Mouse (Mus musculus) liver, embryonic 11.5 days (tissue): ENCODE results near the gene Gm42906. TPM values are rescaled to one million over a fixed set of nuclear protein-coding genes. Genes with fewer than 3 reads are reported as not detected.
A peak's percentile ranks its signal among the peaks of the same experiment; 100 is the strongest.

Source experiments
- ATAC-seq: fragments of 200-750 bp; cut with Nextera tagmentation; replicated peaks from 2 replicates; pipeline ENCODE4 v1.8.0; 2017; ENCODE audit warnings: moderate number of reproducible peaks, mild to moderate bottlenecking, moderate TSS enrichment, moderate library complexity; ENCODE audit not compliant: low FRiP score
- DNase-seq: peaks from one replicate; pipeline ENCODE4 v3.0.0-alpha.2; 2017; ENCODE audit warnings: low spot score
- H3K27ac ChIP-seq: fragments of 300-500 bp; sonication (generic); 2 replicates; pipeline ENCODE4 v1.5.1; 2014; ENCODE audit warnings: mild to moderate bottlenecking, low read depth, low read length, control low read depth
- H3K27me3 ChIP-seq: fragments of 300-500 bp; sonication (generic); replicated peaks from 2 replicates; pipeline ENCODE4 v1.6.1; 2014; ENCODE audit warnings: low read length, mixed read lengths; ENCODE audit not compliant: control insufficient read depth, insufficient read depth
- H3K36me3 ChIP-seq: fragments of 300-500 bp; sonication (generic); 2 replicates; pipeline ENCODE4 v1.6.1; 2014; ENCODE audit warnings: mild to moderate bottlenecking, low read length, moderate library complexity, mixed read lengths; ENCODE audit not compliant: control insufficient read depth, insufficient read depth
- H3K4me1 ChIP-seq: fragments of 300-500 bp; sonication (generic); replicated peaks from 2 replicates; pipeline ENCODE4 v1.6.1; 2014; ENCODE audit warnings: low read length, mixed read lengths; ENCODE audit not compliant: control insufficient read depth, insufficient read depth
- H3K4me2 ChIP-seq: fragments of 300-500 bp; sonication (generic); 2 replicates; pipeline ENCODE4 v1.6.1; 2014; ENCODE audit warnings: mild to moderate bottlenecking, control low read depth, moderate library complexity
- H3K4me3 ChIP-seq: fragments of 300-500 bp; sonication (generic); 2 replicates; pipeline ENCODE4 v1.5.1; 2014; ENCODE audit warnings: low read depth, low read length, control low read depth
- H3K9ac ChIP-seq: fragments of 300-500 bp; sonication (generic); 2 replicates; pipeline ENCODE4 v1.6.1; 2014; ENCODE audit warnings: low read depth, low read length, control low read depth
- H3K9me3 ChIP-seq: fragments of 300-500 bp; sonication (generic); 2 replicates; pipeline ENCODE4 v1.6.1; 2016; ENCODE audit warnings: low read length, inconsistent platforms, mixed read lengths; ENCODE audit not compliant: control insufficient read depth
- WGBS: fragments of 180-500 bp; shearing (Covaris S2); extraction: QIAGEN DNeasy Blood & Tissue Kit; methylation state at CpG from one replicate; pipeline ENCODE4 v1.1.7; 2014; 5-methylcytosine and 5-hydroxymethylcytosine counted together
- polyA plus RNA-seq: library from polyadenylated mRNA; unstranded; fragments of >200 nt; fragmentation: Nextera tagmentation; extraction: Ambion mirVana; gene quantifications from 2 replicates; pipeline ENCODE4 v1.2.1, GENCODE M21; 2014

Gene Gm42906
- polyA plus RNA-seq, 1 experiment from 2014 or later = not detected

GRCm38 (mm10) chr5:151246287-151246686 is 181.7 kb downstream of the Gm42906 start:
- Histone ChIP-seq H3K27ac (no peak overlapping the region), H3K36me3 (no peaks in the 10 kb centered on the region), H3K4me2 (no peak overlapping the region), H3K9me3 (no peaks in the 10 kb centered on the region), H3K27me3 (no peaks in the 10 kb centered on the region), H3K9ac (no peak overlapping the region), H3K4me1 (peaks cover 10% of the 10 kb centered on the region), H3K4me3 (no peak overlapping the region)
- DNase-seq (no peak), ATAC-seq (0 out of 2 replicates have a peak, but pooled peaks have one; percentile 18)
- WGBS = 70% methylated on average over 2 of the region's 2 CpGs

- Histone ChIP-seq H3K9ac (no peak overlapping the region), H3K27me3 (no peaks in the 10 kb centered on the region), H3K27ac (no peak overlapping the region), H3K4me3 (no peak overlapping the region), H3K36me3 (no peaks in the 10 kb centered on the region), H3K4me2 (no peak overlapping the region), H3K4me1 (peaks cover 10% of the 10 kb centered on the region), H3K9me3 (no peaks in the 10 kb centered on the region)
- no peak for ATAC-seq
- WGBS = 84% methylated on average over 5 of the region's 5 CpGs
- no peak for DNase-seq
Observed at GRCm38 (mm10) chr5:151245571-151245970, 182.4 kb downstream of the Gm42906 start.

- DNase-seq = no peak
- Histone ChIP-seq H3K4me3 (no peak overlapping the region), H3K9ac (no peak overlapping the region), H3K4me2 (no peak overlapping the region), H3K9me3 (no peaks in the 10 kb centered on the region), H3K27me3 (peaks cover 7% of the 10 kb centered on the region), H3K36me3 (no peaks in the 10 kb centered on the region), H3K27ac (no peak overlapping the region), H3K4me1 (no peaks in the 10 kb centered on the region)
- ATAC-seq = no peak
- WGBS = 73% methylated on average over 9 of the region's 9 CpGs
Observed at GRCm38 (mm10) chr5:151238730-151239129, 189.2 kb downstream of the Gm42906 start.

GRCm38 (mm10) chr5:151236411-151236810 is 191.6 kb downstream of the Gm42906 start:
- peaks cover 17% of the 10 kb centered on the region for H3K27me3 ChIP-seq
- no peak for ATAC-seq
- H3K4me3 ChIP-seq = no peak overlapping the region
- no peaks in the 10 kb centered on the region for H3K36me3 ChIP-seq
- no peak overlapping the region for H3K4me2 ChIP-seq
- no peaks in the 10 kb centered on the region for H3K9me3 ChIP-seq
- 73% methylated on average over 5 of the region's 5 CpGs for WGBS
- DNase-seq = no peak
- H3K9ac ChIP-seq = no peak overlapping the region
- H3K27ac ChIP-seq = no peak overlapping the region
- H3K4me1 ChIP-seq = no peaks in the 10 kb centered on the region; the same call in 1 of the 2 replicates

GRCm38 (mm10) chr5:151233400-151234031 is 194.4 kb downstream of the Gm42906 start, which contains the start of gene Stard13:
Stard13 (minus strand) TSS chr5:151233836.
- peak within 1 kb of the TSS; percentile 61 for H3K9ac ChIP-seq
- peak; percentile 51 for DNase-seq
- H3K27ac ChIP-seq = no peak within 1 kb of the TSS
- no peaks in the 10 kb centered on the region; the same call in 1 of the 2 replicates for H3K4me1 ChIP-seq
- H3K9me3 ChIP-seq = no peaks in the 10 kb centered on the region
- no peaks in the 10 kb centered on the region for H3K36me3 ChIP-seq
- H3K4me3 ChIP-seq = peak within 1 kb of the TSS; percentile 52
- H3K4me2 ChIP-seq = peak within 1 kb of the TSS; percentile 92
- H3K27me3 ChIP-seq = peaks cover 17% of the 10 kb centered on the region
- peak; percentile 46; the same call in 1 of the 2 replicates for ATAC-seq
- 2% methylated on average over 48 of the region's 49 CpGs for WGBS

- Histone ChIP-seq H3K36me3 (no peaks in the 10 kb centered on the region), H3K4me3 (peak overlapping the region; percentile 52), H3K9me3 (no peaks in the 10 kb centered on the region), H3K27me3 (peaks cover 17% of the 10 kb centered on the region), H3K27ac (no peak overlapping the region), H3K4me2 (peak overlapping the region; percentile 92), H3K9ac (no peak overlapping the region), H3K4me1 (no peaks in the 10 kb centered on the region; the same call in 1 of the 2 replicates)
- ATAC-seq (no peak), DNase-seq (no peak)
- WGBS = 33% methylated on average over 9 of the region's 13 CpGs
Observed at GRCm38 (mm10) chr5:151232576-151233299, 195.2 kb downstream of the Gm42906 start.

GRCm38 (mm10) chr5:151231861-151232260 is 196.1 kb downstream of the Gm42906 start:
- no peaks in the 10 kb centered on the region; the same call in 1 of the 2 replicates for H3K4me1 ChIP-seq
- WGBS = 89% methylated on average over 7 of the region's 7 CpGs
- no peaks in the 10 kb centered on the region for H3K9me3 ChIP-seq
- H3K27ac ChIP-seq = no peak overlapping the region
- ATAC-seq (no peak), DNase-seq (no peak)
- peaks cover 17% of the 10 kb centered on the region for H3K27me3 ChIP-seq
- no peak overlapping the region for H3K4me3 ChIP-seq
- H3K36me3 ChIP-seq = no peaks in the 10 kb centered on the region
- H3K9ac ChIP-seq = no peak overlapping the region
- no peak overlapping the region for H3K4me2 ChIP-seq

- Histone ChIP-seq H3K27me3 (peaks cover 17% of the 10 kb centered on the region), H3K9me3 (no peaks in the 10 kb centered on the region), H3K4me3 (no peak overlapping the region), H3K4me1 (no peaks in the 10 kb centered on the region; the same call in 1 of the 2 replicates), H3K4me2 (no peak overlapping the region), H3K9ac (no peak overlapping the region), H3K36me3 (no peaks in the 10 kb centered on the region), H3K27ac (no peak overlapping the region)
- ATAC-seq = no peak
- no peak for DNase-seq
- 76% methylated on average over 4 of the region's 4 CpGs for WGBS
Observed at GRCm38 (mm10) chr5:151231411-151231810, 196.6 kb downstream of the Gm42906 start.
